Mouse (Mus musculus): ENCODE results near the gene Fbln2.

- TF ChIP-seq CTCF (IDR thresholded peaks at IDR 0.05; ENCODE audit: low read depth, low read length) (no peak), GATA1 (IDR thresholded peaks at IDR 0.05; ENCODE audit: borderline replicate concordance, low read length) (no peak)
These were observed 29.2 kb upstream of the Fbln2 start for GRCm38 (mm10) chr6:91183041-91183440.
